Mouse (Mus musculus) stomach, embryonic 16.5 days (tissue): ENCODE results near the gene Pdzrn4. TPM values are rescaled to one million over a fixed set of nuclear protein-coding genes. Genes with fewer than 3 reads are reported as not detected.
"Not testable (repeated sequence)": the region's sequence is repeated elsewhere in the genome, so short reads cannot be mapped to it uniquely, and the experiment has no call there.

Experiments used
- ATAC-seq: fragments of 200-750 bp; cut with Nextera tagmentation; 2 replicates; pipeline ENCODE4 v1.8.0; 2017; ENCODE audit warnings: moderate number of reproducible peaks, moderate TSS enrichment; ENCODE audit not compliant: insufficient read depth, low FRiP score
- H3K27ac ChIP-seq: fragments of 300-500 bp; sonication (generic); 2 replicates; pipeline ENCODE4 v1.5.1; 2014; ENCODE audit warnings: low read length
- H3K27me3 ChIP-seq: fragments of 300-500 bp; sonication (generic); 2 replicates; pipeline ENCODE4 v1.6.1; 2014; ENCODE audit warnings: low read length, control low read depth, mixed read lengths; ENCODE audit not compliant: control insufficient read depth, insufficient read depth
- H3K36me3 ChIP-seq: fragments of 300-500 bp; sonication (generic); 2 replicates; pipeline ENCODE4 v1.6.1; 2014; ENCODE audit warnings: low read length; ENCODE audit not compliant: control insufficient read depth, insufficient read depth
- H3K4me1 ChIP-seq: fragments of 300-500 bp; sonication (generic); 2 replicates; pipeline ENCODE4 v1.6.1; 2014; ENCODE audit warnings: low read length, control low read depth, mixed read lengths; ENCODE audit not compliant: control insufficient read depth, insufficient read depth
- H3K4me2 ChIP-seq: fragments of 300-500 bp; sonication (generic); 2 replicates; pipeline ENCODE4 v1.6.1; 2014; ENCODE audit warnings: low read depth, low read length, mixed read lengths
- H3K4me3 ChIP-seq: fragments of 300-500 bp; sonication (generic); replicated peaks from 2 replicates; pipeline ENCODE4 v1.5.1; 2014; ENCODE audit warnings: mild to moderate bottlenecking, low read length
- H3K9ac ChIP-seq: fragments of 300-500 bp; sonication (generic); 2 replicates; pipeline ENCODE4 v1.6.1; 2014; ENCODE audit warnings: low read length
- H3K9me3 ChIP-seq: fragments of 300-500 bp; sonication (generic); replicated peaks from 2 replicates; pipeline ENCODE4 v1.6.1; 2016; ENCODE audit warnings: low read length, control low read depth; ENCODE audit not compliant: control insufficient read depth
- WGBS: fragments of 180-500 bp; shearing (Covaris S2); extraction: QIAGEN DNeasy Blood & Tissue Kit; methylation state at CpG from one replicate; pipeline ENCODE4 v1.1.7; 2014; 5-methylcytosine and 5-hydroxymethylcytosine counted together
- polyA plus RNA-seq: library from polyadenylated mRNA; unstranded; fragments of >200 nt; fragmentation: Nextera tagmentation; extraction: Ambion mirVana; gene quantifications from 2 replicates; pipeline ENCODE4 v1.2.1, GENCODE M21; 2015

Gene Pdzrn4
- 2.0 and 2.7 TPM in 2 replicates for polyA plus RNA-seq

- WGBS = 1% methylated on average over 65 of the region's 65 CpGs
- Histone ChIP-seq H3K9ac (peak within 1 kb of the TSS; percentile 70), H3K27ac (no peak within 1 kb of the TSS; the same call in 1 of the 2 replicates), H3K9me3 (no peaks in the 10 kb centered on the region), H3K4me1 (0 out of 2 replicates have a peak, but pooled peaks cover 5% of the 10 kb centered on the region), H3K4me2 (peak within 1 kb of the TSS; percentile 84), H3K27me3 (peaks cover 6% of the 10 kb centered on the region), H3K4me3 (peak within 1 kb of the TSS; percentile 53), H3K36me3 (no peaks in the 10 kb centered on the region)
- peak; percentile 49; the same call in 1 of the 2 replicates for ATAC-seq
Measured at GRCm38 (mm10) chr15:92396770-92397608, at the start of gene Pdzrn4. Gene Pdzrn4, plus strand, starts transcription at chr15:92396881.

DNA sequence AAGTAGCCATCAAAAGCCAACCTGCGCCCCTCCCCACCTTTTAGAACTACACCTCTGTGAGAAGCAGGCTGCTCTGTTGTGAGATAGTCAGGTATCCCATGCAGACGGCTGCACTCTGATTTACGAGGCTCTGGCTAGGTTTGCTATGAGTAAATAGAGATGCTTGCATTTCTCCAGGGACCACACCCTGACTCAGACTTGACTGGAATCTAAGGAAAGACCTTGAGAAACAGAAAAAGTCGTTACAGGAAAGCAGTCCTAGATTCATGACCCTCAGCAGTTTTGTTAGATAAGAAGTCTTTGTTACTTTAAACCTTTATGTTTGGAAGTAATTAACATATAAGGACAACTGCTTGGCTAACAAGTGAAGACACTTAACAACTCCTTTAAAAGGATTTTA lies 49.3 kb upstream of the Pdzrn4 start:
- H3K4me2 ChIP-seq = no peak overlapping the region
- no peak overlapping the region for H3K4me3 ChIP-seq
- no peak overlapping the region for H3K27ac ChIP-seq
- no peak overlapping the region for H3K9ac ChIP-seq
- 36% methylated on average over 4 of the region's 4 CpGs for WGBS
- no peak for ATAC-seq
- no peaks in the 10 kb centered on the region for H3K36me3 ChIP-seq
- no peaks in the 10 kb centered on the region for H3K9me3 ChIP-seq
- no peaks in the 10 kb centered on the region for H3K27me3 ChIP-seq
- no peaks in the 10 kb centered on the region for H3K4me1 ChIP-seq

- Histone ChIP-seq H3K4me3 (no peak overlapping the region), H3K4me2 (no peak overlapping the region), H3K9me3 (no peaks in the 10 kb centered on the region), H3K27me3 (no peaks in the 10 kb centered on the region), H3K4me1 (no peaks in the 10 kb centered on the region), H3K9ac (no peak overlapping the region), H3K36me3 (no peaks in the 10 kb centered on the region), H3K27ac (no peak overlapping the region)
- ATAC-seq = no peak
- 32% methylated on average over 3 of the region's 3 CpGs for WGBS
Measured at GRCm38 (mm10) chr15:92347902-92348301, 48.8 kb upstream of the Pdzrn4 start.

DNA sequence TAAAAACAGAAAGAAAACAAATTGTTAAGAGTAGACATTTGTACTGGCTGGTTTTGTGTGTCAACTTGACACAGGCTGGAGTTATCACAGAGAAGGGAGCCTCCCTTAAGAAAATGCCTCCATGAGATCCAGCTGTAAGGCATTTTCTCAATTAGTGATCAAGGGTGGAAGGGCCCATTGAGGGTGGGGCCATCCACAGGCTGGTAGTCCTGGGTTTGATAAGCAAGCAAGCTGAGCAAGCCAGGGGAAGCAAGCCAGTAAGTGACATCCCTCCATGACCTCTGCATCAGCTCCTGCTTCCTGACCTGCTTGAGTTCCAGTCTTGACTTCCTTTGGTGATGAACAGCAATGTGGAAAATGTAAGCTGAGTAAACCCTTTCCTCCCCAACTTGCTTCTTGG lies 48.2 kb upstream of the Pdzrn4 start:
- H3K9ac ChIP-seq, H3K27ac ChIP-seq, H3K36me3 ChIP-seq, H3K4me3 ChIP-seq, H3K9me3 ChIP-seq, ATAC-seq, H3K27me3 ChIP-seq, H3K4me1 ChIP-seq, H3K4me2 ChIP-seq: not testable (repeated sequence)

- H3K27me3 ChIP-seq = no peaks in the 10 kb centered on the region
- H3K4me3 ChIP-seq = no peak overlapping the region
- WGBS = 39% methylated on average over 6 of the region's 6 CpGs
- no peaks in the 10 kb centered on the region for H3K36me3 ChIP-seq
- no peak overlapping the region for H3K9ac ChIP-seq
- no peak overlapping the region for H3K4me2 ChIP-seq
- H3K27ac ChIP-seq = no peak overlapping the region
- H3K4me1 ChIP-seq = no peaks in the 10 kb centered on the region
- H3K9me3 ChIP-seq = no peaks in the 10 kb centered on the region
- no peak for ATAC-seq
Measured at GRCm38 (mm10) chr15:92364153-92364552, 32.5 kb upstream of the Pdzrn4 start.

- no peak for ATAC-seq
- no peaks in the 10 kb centered on the region for H3K9me3 ChIP-seq
- no peak overlapping the region for H3K4me3 ChIP-seq
- no peak overlapping the region for H3K9ac ChIP-seq
- H3K4me2 ChIP-seq = no peak overlapping the region
- no peaks in the 10 kb centered on the region for H3K4me1 ChIP-seq
- no peak overlapping the region for H3K27ac ChIP-seq
- no peaks in the 10 kb centered on the region for H3K36me3 ChIP-seq
- no peaks in the 10 kb centered on the region for H3K27me3 ChIP-seq
Measured at GRCm38 (mm10) chr15:92364592-92364991, 32.1 kb upstream of the Pdzrn4 start.

DNA sequence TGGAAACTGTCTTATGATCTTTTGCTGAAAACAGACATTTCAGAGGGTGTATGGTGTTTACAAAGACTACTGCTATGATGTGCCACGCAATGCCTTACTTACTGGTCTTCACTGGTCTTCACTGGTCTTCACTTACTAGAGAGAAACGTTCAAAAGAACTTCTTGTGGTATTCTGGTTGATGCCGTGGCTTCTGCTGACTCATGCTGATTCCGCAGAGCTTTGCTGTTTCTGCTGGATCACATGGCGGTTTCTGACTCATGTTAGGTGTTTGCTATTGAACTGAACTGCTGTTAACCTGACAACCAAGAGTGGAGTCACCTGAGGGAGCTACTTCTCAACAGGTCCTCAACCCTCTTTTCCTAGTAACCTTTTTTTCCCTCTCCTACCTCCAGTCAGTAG lies 1.9 kb upstream of the Pdzrn4 start:
- Histone ChIP-seq H3K36me3 (no peaks in the 10 kb centered on the region), H3K27ac (no peak overlapping the region), H3K4me2 (no peak overlapping the region), H3K9me3 (no peaks in the 10 kb centered on the region), H3K27me3 (peaks cover 6% of the 10 kb centered on the region), H3K4me1 (0 out of 2 replicates have a peak, but pooled peaks cover 5% of the 10 kb centered on the region), H3K4me3 (no peak overlapping the region), H3K9ac (no peak overlapping the region)
- 82% methylated on average over 5 of the region's 5 CpGs for WGBS
- ATAC-seq = no peak

DNA sequence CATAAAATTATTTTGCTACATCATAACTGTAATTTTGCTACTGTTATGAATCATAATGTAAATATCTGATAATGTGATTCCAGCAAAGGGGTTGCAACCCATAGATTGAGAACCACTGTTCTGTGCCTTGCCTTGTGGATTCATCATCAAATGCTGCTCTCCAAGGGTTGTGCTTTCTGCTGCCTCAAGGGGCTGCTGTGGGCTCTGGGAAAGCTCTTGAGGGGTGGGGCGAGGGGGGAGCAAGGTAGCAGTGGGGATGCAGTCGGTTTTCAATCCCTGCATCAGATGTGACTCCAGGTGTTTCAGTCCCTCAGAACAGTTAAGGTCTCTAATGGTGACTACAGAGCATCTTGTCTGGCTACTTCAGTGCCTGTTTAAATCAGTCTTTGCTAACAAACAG lies 2.1 kb downstream of the Pdzrn4 start:
- peaks cover 6% of the 10 kb centered on the region for H3K27me3 ChIP-seq
- no peak overlapping the region for H3K4me3 ChIP-seq
- H3K4me2 ChIP-seq = no peak overlapping the region
- WGBS = 27% methylated on average over 2 of the region's 2 CpGs
- peak overlapping the region; percentile 33; the same call in 1 of the 2 replicates for H3K27ac ChIP-seq
- ATAC-seq = peak; percentile 40; the same call in 1 of the 2 replicates
- H3K9ac ChIP-seq = no peak overlapping the region
- no peaks in the 10 kb centered on the region for H3K36me3 ChIP-seq
- 0 out of 2 replicates have a peak, but pooled peaks cover 5% of the 10 kb centered on the region for H3K4me1 ChIP-seq
- H3K9me3 ChIP-seq = no peaks in the 10 kb centered on the region

DNA sequence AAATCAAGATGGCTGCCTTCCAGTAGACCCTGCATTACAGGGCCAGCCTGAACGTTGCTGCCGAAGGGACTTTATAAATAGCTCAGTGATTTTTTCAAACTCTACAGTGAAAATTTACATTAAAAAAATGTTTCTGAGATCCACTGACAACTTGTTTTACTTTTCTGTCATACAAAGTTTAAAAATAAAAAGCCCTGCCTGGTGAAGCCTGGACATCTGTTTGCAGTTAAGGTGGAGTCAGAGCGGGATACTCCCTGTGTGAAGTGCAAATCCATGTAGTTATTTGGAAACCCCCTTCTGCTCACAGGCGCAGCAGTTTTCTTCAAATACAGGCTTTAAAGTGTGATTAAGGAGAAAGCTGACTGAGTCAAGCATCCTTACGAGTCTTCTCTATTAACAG lies 2.6 kb downstream of the Pdzrn4 start:
- no peaks in the 10 kb centered on the region for H3K36me3 ChIP-seq
- H3K4me2 ChIP-seq = no peak overlapping the region
- peaks cover 6% of the 10 kb centered on the region for H3K27me3 ChIP-seq
- H3K9ac ChIP-seq = no peak overlapping the region
- H3K4me3 ChIP-seq = no peak overlapping the region
- WGBS = 36% methylated on average over 5 of the region's 5 CpGs
- peak; percentile 67; the same call in 1 of the 2 replicates for ATAC-seq
- H3K9me3 ChIP-seq = no peaks in the 10 kb centered on the region
- 0 out of 2 replicates have a peak, but pooled peaks cover 5% of the 10 kb centered on the region for H3K4me1 ChIP-seq
- H3K27ac ChIP-seq = no peak overlapping the region
